Comparison of ENCODE assay signal across 8 mouse cellular contexts in genomic region chr11:83301431-83301831, GRCm38 (mm10). TPM values are rescaled to one million over a fixed set of nuclear protein-coding genes. Genes with fewer than 3 reads are reported as not detected.
DNase-seq lines count a peak whose midpoint lies in the region; ATAC-seq and TF ChIP-seq lines count a peak whose summit lies in the region.

No protein-coding gene starts in this region.

- DNase-seq in cerebellum, adult 9-11 months = peak; percentile 38
- no peak for DNase-seq in cerebellum, adult 8-10 months
- DNase-seq in 3134 (ENCODE audit: extremely low read depth, insufficient read length, low spot score) = peak; percentile 28
- DNase-seq in induced T-regulatory cell, adult 2 months (ENCODE audit: low read depth) = peak; percentile 31
- no peak for DNase-seq in spleen, adult 18-20 months
- DNase-seq in cerebellum, postnatal 25 days = no peak

- ATAC-seq in intestine, postnatal 0 days = no peak
- no peak for ATAC-seq in intestine, embryonic 16.5 days

- no peaks in the 10 kb centered on the region for H3K27me3 ChIP-seq in intestine, postnatal 0 days (replicated peaks; ENCODE audit: control insufficient read depth, insufficient read depth, low read length)
- H3K27me3 ChIP-seq in intestine, embryonic 16.5 days (replicated peaks; ENCODE audit: control insufficient read depth, insufficient read depth, low read length) = no peaks in the 10 kb centered on the region

- H3K4me2 ChIP-seq in intestine, postnatal 0 days (replicated peaks; ENCODE audit: low read depth) = no peak overlapping the region
- no peak overlapping the region for H3K4me2 ChIP-seq in intestine, embryonic 16.5 days (ENCODE audit: low read depth, low read length)

- 0 out of 2 replicates have a peak, but pooled peaks have one; percentile 36 for TF ChIP-seq CTCF in intestine, postnatal 0 days (IDR thresholded peaks at IDR 0.05; ENCODE audit: low read depth)

- 67% methylated on average over 2 of the region's 2 CpGs for WGBS in intestine, postnatal 0 days
- 59% methylated on average over 2 of the region's 2 CpGs for WGBS in intestine, embryonic 16.5 days

- no peaks in the 10 kb centered on the region for H3K4me1 ChIP-seq in intestine, postnatal 0 days (replicated peaks; ENCODE audit: control insufficient read depth, insufficient read depth, low read length)
- H3K4me1 ChIP-seq in intestine, embryonic 16.5 days (ENCODE audit: control insufficient read depth, insufficient read depth, low read length) = peaks cover 18% of the 10 kb centered on the region

- H3K9me3 ChIP-seq in intestine, postnatal 0 days (ENCODE audit: control insufficient read depth) = no peaks in the 10 kb centered on the region
- H3K9me3 ChIP-seq in intestine, embryonic 16.5 days (ENCODE audit: control insufficient read depth, low read length) = no peaks in the 10 kb centered on the region

- H3K36me3 ChIP-seq in intestine, postnatal 0 days (ENCODE audit: control insufficient read depth, insufficient read depth) = 0 out of 2 replicates have a peak, but pooled peaks cover 7% of the 10 kb centered on the region
- no peaks in the 10 kb centered on the region for H3K36me3 ChIP-seq in intestine, embryonic 16.5 days (ENCODE audit: control insufficient read depth, insufficient read depth, low read length)

- no peak overlapping the region for H3K27ac ChIP-seq in intestine, postnatal 0 days (ENCODE audit: low read depth, low read length)
- H3K27ac ChIP-seq in intestine, embryonic 16.5 days (ENCODE audit: low read length) = no peak overlapping the region

- H3K9ac ChIP-seq in intestine, postnatal 0 days (ENCODE audit: low read depth, low read length) = no peak overlapping the region
- H3K9ac ChIP-seq in intestine, embryonic 16.5 days (ENCODE audit: low read depth, low read length) = no peak overlapping the region

- no peak overlapping the region for H3K4me3 ChIP-seq in intestine, postnatal 0 days (ENCODE audit: low read depth, low read length)
- no peak overlapping the region for H3K4me3 ChIP-seq in intestine, embryonic 16.5 days (ENCODE audit: low read length)

RNA-seq across cellular contexts. Expression of gene Pex12, which starts 1.0 kb away (rescaled TPM):
- 8.6 and 9.3 TPM in 2 replicates for polyA plus RNA-seq in intestine, postnatal 0 days (2015; fragmentation: Nextera tagmentation; extraction: Ambion mirVana)
- 15.3 and 16.2 TPM in 2 replicates for polyA plus RNA-seq in intestine, embryonic 16.5 days (2015; fragmentation: Nextera tagmentation; extraction: Ambion mirVana)

RNA-seq across cellular contexts. Expression of gene Ap2b1, which starts 2.6 kb away (rescaled TPM):
- polyA plus RNA-seq in intestine, postnatal 0 days (2015; fragmentation: Nextera tagmentation; extraction: Ambion mirVana) = 20.4 and 20.7 TPM in 2 replicates
- polyA plus RNA-seq in intestine, embryonic 16.5 days (2015; fragmentation: Nextera tagmentation; extraction: Ambion mirVana) = 46.3 and 49.1 TPM in 2 replicates

RNA-seq across cellular contexts. Expression of gene Slfn14, which starts 14.9 kb away (rescaled TPM):
- polyA plus RNA-seq in intestine, postnatal 0 days (2015; fragmentation: Nextera tagmentation; extraction: Ambion mirVana) = not detected in 2 replicates
- polyA plus RNA-seq in intestine, embryonic 16.5 days (2015; fragmentation: Nextera tagmentation; extraction: Ambion mirVana) = 0.37 and 0.73 TPM in 2 replicates

Comparison
In these comparisons a context has a peak if more than half of its experiments do, and no peak if none do; other contexts are left out.
1. DNase-seq: peak in cerebellum, adult 9-11 months (single experiment), 3134 (single experiment) and induced T-regulatory cell, adult 2 months (single experiment); none in cerebellum, adult 8-10 months (single experiment), spleen, adult 18-20 months (0 of 2) and cerebellum, postnatal 25 days (0 of 2).